Mouse (Mus musculus) cerebellum, adult 2 months (tissue): Measurements from ENCODE around the gene Gm15448. TPM values are rescaled to one million over a fixed set of nuclear protein-coding genes. Genes with fewer than 3 reads are reported as not detected.
"Not testable (repeated sequence)": the region's sequence is repeated elsewhere in the genome, so short reads cannot be mapped to it uniquely, and the experiment has no call there.

Source experiments
- DNase-seq, 2 experiments: peaks; one replicate each; pipeline ENCODE4 v3.0.0; 2021
- H3K27ac ChIP-seq: fragments of 200-500 bp; 2 replicates; pipeline ENCODE4 v1.5.1; 2012; ENCODE audit warnings: low read length, control low read depth, inconsistent platforms; ENCODE audit not compliant: insufficient read depth
- H3K27me3 ChIP-seq: fragments of 200-500 bp; 2 replicates; pipeline ENCODE4 v1.6.1; 2012; ENCODE audit warnings: inconsistent platforms, mild to moderate bottlenecking, low read length, moderate library complexity; ENCODE audit not compliant: control insufficient read depth, insufficient read depth
- H3K4me1 ChIP-seq: fragments of 200-500 bp; 2 replicates; pipeline ENCODE4 v1.6.1; 2011; ENCODE audit warnings: low read length; ENCODE audit not compliant: control insufficient read depth, insufficient read depth
- H3K4me3 ChIP-seq: fragments of 200-500 bp; replicated peaks from 2 replicates; pipeline ENCODE3; 2011; ENCODE audit warnings: mild to moderate bottlenecking, low read depth, low read length, control low read depth; ENCODE audit not compliant: insufficient read depth
- WGBS: fragments of 180-500 bp; shearing (Covaris S2); methylation state at CpG from one replicate; pipeline ENCODE4 v1.1.7; 2018; 5-methylcytosine and 5-hydroxymethylcytosine counted together
- polyA plus RNA-seq: library from polyadenylated mRNA; depleted of rRNA; stranded (reverse); fragments of >200 nt; gene quantifications from 2 replicates; pipeline ENCODE4 v1.2.3, GENCODE M21; 2012; rRNA removed

The Gm15448 gene
- not detected in 2 replicates for polyA plus RNA-seq

DNA sequence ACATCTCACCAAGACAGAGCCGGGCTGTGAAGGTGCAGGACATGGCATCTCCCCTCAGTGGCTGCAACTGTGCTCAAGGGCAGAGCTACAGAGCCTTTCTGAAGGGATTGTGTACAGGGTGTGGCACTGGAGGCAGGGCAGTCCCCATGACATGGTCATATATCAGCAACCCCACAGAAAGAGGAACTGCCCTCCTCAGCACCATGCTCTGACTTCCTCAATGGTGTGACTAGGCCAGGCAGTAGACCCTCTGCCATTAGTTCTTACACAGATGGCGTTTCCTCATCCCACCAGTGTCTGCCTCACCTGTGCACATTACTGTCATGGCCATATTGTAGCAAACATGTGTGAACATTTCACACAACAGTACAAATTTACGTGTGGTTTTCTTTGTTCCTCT lies at the start of gene Gm15448:
Gm15448 (minus strand) TSS at position 89 of the 400 bp plus-strand sequence.
- 35% methylated on average over 1 of the region's 3 CpGs for WGBS
- H3K4me1 ChIP-seq, H3K27ac ChIP-seq, H3K4me3 ChIP-seq, H3K27me3 ChIP-seq, DNase-seq: not testable (repeated sequence)

DNA sequence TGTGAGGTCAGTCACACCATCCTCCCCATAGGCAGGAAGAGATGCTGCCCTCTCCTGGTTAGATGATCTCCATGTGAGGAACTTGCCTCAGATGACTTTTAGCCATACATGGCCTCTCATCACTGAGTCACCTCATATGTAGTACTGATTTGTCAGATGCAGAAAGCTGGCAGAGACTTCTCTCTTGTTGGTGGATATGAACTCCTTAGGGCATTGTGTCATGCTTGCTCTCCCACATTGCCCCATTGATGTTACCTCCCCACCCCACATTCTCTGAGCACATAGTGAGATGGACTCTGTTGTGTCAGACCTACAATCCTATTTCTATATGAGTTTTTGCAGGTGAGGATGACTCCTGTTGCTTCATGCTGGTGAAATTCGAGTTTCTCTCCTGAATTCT lies 49.5 kb upstream of the Gm15448 start:
- not testable (repeated sequence) for H3K4me1 ChIP-seq, H3K27me3 ChIP-seq, H3K4me3 ChIP-seq, DNase-seq, H3K27ac ChIP-seq
- WGBS, result no CpG with 5 or more reads among the region's 1 CpGs

DNA sequence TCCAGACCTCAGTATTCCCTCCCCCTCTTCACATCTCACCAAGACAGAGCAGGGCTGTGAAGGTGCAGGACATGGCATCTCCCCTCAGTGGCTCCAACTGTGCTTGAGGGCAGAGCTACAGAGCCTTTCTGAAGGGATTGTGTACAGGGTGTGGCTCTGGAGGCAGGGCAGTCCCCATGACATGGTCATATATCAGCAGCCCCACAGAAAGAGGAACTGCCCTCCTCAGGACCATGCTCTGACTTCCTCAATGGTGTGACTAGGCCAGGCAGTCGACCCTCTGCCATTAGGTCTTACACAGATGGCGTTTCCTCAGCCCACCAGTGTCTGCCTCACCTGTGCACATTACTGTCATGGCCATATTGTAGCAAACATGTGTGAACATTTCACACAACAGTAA lies 19.5 kb upstream of the Gm15448 start, which contains the start of gene Pira2:
Pira2 (minus strand) TSS at position 101 of the 400 bp plus-strand sequence.
- H3K27me3 ChIP-seq, H3K4me1 ChIP-seq, H3K27ac ChIP-seq, DNase-seq, H3K4me3 ChIP-seq: not testable (repeated sequence)
- no CpG with 5 or more reads among the region's 2 CpGs for WGBS

DNA sequence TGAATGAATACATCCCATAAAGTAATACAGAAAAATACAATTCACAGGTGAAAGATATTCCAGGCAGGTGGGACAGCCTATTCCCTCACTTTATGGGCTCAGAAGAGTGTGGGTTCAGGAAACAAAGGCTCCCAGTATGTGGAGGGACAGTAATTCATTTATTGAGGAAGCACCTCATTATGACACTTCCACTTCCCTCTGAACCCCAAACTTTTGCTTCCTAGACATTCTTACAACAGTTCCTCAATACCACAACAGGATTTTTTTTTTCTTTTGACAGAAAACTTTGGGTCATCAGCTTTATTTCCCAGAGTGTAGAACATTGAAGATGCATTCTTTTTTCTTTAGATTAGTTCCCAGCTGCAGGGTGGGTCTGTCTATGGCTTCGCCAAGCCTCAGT lies 12.4 kb upstream of the Gm15448 start:
- not testable (repeated sequence) for H3K4me1 ChIP-seq
- no CpG with 5 or more reads among the region's 1 CpGs for WGBS

DNA sequence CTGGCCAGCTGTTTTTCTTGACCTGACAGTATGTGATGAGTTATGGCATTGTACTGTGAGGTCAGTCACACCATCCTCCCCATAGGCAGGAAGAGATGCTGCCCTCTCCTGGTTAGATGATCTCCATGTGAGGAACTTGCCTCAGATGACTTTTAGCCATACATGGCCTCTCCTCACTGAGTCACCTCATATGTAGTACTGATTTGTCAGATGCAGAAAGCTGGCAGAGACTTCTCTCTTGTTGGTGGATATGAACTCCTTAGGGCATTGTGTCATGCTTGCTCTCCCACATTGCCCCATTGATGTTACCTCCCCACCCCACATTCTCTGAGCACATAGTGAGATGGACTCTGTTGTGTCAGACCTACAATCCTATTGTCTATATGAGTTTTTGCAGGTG lies 5.1 kb upstream of the Gm15448 start:
- DNase-seq, H3K27ac ChIP-seq, H3K4me1 ChIP-seq, H3K4me3 ChIP-seq, H3K27me3 ChIP-seq: not testable (repeated sequence)

More for the DNA sequence above, 12.4 kb upstream of the Gm15448 start:
- not testable (repeated sequence) for H3K4me3 ChIP-seq, H3K27me3 ChIP-seq, DNase-seq, H3K27ac ChIP-seq

DNA sequence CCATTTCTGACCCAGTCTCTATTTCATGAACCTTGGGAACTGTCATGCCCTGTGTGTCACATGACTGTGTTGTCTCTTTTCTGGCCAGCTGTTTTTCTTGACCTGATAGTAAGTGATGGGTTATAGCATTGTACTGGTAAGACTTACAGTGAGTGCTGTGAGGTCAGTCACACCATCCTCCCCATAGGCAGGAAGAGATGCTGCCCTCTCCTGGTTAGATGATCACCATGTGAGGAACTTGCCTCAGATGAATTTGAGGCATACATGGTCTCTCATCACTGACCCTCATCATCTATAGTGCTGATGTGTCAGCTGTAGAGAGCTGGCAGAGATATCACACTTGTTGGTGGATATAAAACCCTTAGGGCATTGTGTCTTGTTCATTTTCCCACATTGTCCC lies 13.6 kb downstream of the Gm15448 start:
- H3K27ac ChIP-seq, DNase-seq: not testable (repeated sequence)

DNA sequence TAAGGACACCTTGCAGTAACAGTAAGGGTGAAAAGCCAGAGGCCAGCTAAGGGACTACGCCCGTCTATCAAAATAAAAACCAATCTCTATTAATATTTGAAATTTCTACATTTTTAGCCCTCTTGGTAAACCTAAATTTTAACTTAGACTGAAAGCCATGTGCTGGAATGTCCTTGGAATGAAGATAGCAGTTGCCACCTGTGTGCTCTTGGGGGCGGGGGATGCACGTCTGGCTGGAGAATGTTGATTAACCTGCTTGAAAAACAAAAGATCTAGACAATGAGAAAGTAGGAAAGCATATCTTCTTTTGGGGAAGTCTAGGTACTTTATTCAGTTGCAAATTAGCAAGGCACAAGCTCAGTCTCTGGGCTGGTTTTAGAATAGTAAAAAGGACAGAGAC lies 22.6 kb downstream of the Gm15448 start:
- H3K27me3 ChIP-seq, H3K27ac ChIP-seq, H3K4me1 ChIP-seq, DNase-seq, H3K4me3 ChIP-seq: not testable (repeated sequence)
- WGBS, result 85% methylated on average over 4 of the region's 4 CpGs

More for the DNA sequence above, 13.6 kb downstream of the Gm15448 start:
- not testable (repeated sequence) for H3K4me1 ChIP-seq, H3K27me3 ChIP-seq, H3K4me3 ChIP-seq

DNA sequence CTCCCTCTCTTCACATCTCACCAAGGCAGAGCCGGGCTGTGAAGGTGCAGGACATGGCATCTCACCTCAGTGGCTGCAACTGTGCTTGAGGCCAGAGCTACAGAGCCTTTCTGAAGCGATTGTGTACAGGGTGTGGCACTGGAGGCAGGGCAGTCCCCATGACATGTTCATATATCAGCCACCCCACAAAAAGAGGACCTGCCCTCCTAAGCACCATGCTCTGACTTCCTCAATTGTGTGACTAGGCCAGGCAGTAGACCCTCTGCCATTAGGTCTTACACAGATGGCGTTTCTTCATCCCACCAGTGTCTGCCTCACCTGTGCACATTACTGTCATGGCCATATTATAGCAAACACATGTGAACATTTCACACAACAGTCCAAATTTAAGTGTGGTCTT lies 25.5 kb downstream of the Gm15448 start:
- DNase-seq, result not testable (repeated sequence)

DNA sequence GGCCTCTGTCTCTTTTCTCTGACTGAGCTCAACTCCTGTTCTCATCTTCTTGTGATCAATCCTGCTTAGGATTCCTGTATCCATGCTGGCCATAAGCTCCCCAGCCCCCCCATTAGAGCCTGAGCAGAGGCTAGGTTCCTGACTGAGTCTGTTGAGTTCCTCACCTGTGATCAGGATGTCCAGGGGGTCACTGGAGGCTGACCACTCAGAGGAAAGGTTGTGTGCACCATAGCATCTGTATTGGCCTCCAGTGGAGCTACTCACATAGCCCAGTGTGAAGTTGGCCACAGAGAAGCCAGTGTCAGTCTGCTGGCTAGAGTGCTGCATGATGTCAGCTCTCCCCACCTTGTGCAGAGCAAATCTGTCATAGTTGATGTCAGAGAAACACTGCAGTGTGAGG lies 29.2 kb downstream of the Gm15448 start:
- DNase-seq, H3K27me3 ChIP-seq, H3K27ac ChIP-seq, H3K4me1 ChIP-seq, H3K4me3 ChIP-seq: not testable (repeated sequence)

More for the DNA sequence above, 25.5 kb downstream of the Gm15448 start:
- H3K4me3 ChIP-seq, H3K27me3 ChIP-seq, H3K4me1 ChIP-seq, H3K27ac ChIP-seq: not testable (repeated sequence)
- WGBS, result 59% methylated on average over 3 of the region's 3 CpGs

Other genes with a start within 250 kb of the Gm15448 start
- gene Oscar, start 209.5 kb downstream of the Gm15448 start, polyA plus RNA-seq, result 2.6 and 2.7 TPM in 2 replicates
- 426 and 441 TPM in 2 replicates for gene Ndufa3, start 208.3 kb downstream of the Gm15448 start, polyA plus RNA-seq
- gene Tfpt, start 195.8 kb downstream of the Gm15448 start, polyA plus RNA-seq, result 33.2 and 34.5 TPM in 2 replicates
- 70.9 and 79.1 TPM in 2 replicates for gene Prpf31, start 195.7 kb downstream of the Gm15448 start, polyA plus RNA-seq
- 60.9 and 61.1 TPM in 2 replicates for gene Cnot3, start 180.4 kb downstream of the Gm15448 start, polyA plus RNA-seq
- gene Leng1, start 159.8 kb downstream of the Gm15448 start, polyA plus RNA-seq, result 12.0 and 12.9 TPM in 2 replicates
- gene Tmc4, start 148.1 kb downstream of the Gm15448 start, polyA plus RNA-seq, result 10.8 and 11.7 TPM in 2 replicates
- 112 and 115 TPM in 2 replicates for gene Tsen34, start 132.8 kb downstream of the Gm15448 start, polyA plus RNA-seq
- 114 and 115 TPM in 2 replicates for gene Mboat7, start 132.2 kb downstream of the Gm15448 start, polyA plus RNA-seq
- 866 and 1,027 TPM in 2 replicates for gene Rps9, start 121.7 kb downstream of the Gm15448 start, polyA plus RNA-seq
- gene Pirb, start 105.3 kb downstream of the Gm15448 start, polyA plus RNA-seq, result 0.27 and 0.31 TPM in 2 replicates
- gene Pira2, start 19.4 kb upstream of the Gm15448 start, polyA plus RNA-seq, result 0.03 TPM in 1 of 2 replicates, not detected in the other
- gene Gm14548, start 72.4 kb upstream of the Gm15448 start, polyA plus RNA-seq, result not detected in 2 replicates
- gene Lilra6, start 89.8 kb upstream of the Gm15448 start, polyA plus RNA-seq, result not detected in 2 replicates
- 4.6 and 5.0 TPM in 2 replicates for gene Lair1, start 237.5 kb upstream of the Gm15448 start, polyA plus RNA-seq